Mouse (Mus musculus) megakaryocyte, embryonic 14.5 days (primary cell): ENCODE measurements at regions not wholly inside any gene's neighbourhood (a gene's known extent, or its start where the extent isn't known, plus 50 kb on each side); places are given as distances from the start of the nearest gene placed in this dataset.

ENCODE experiments used
- H3K27me3 ChIP-seq: replicated peaks from 2 replicates; pipeline ENCODE3; 2012; ENCODE audit warnings: inconsistent platforms
- H3K36me3 ChIP-seq: replicated peaks from 2 replicates; pipeline ENCODE3; 2012; ENCODE audit warnings: low read length, inconsistent platforms, mixed read lengths
- H3K4me1 ChIP-seq: 2 replicates; pipeline ENCODE4 v1.6.1; 2012; ENCODE audit warnings: inconsistent platforms
- H3K4me3 ChIP-seq: replicated peaks from 2 replicates; pipeline ENCODE3; 2012; ENCODE audit warnings: moderate library complexity, mild to moderate bottlenecking, inconsistent platforms
- H3K9me3 ChIP-seq: 2 replicates; pipeline ENCODE4 v1.6.1; 2012; ENCODE audit warnings: inconsistent platforms
- FLI1 ChIP-seq: IDR thresholded peaks from 2 replicates; pipeline ENCODE4 v1.6.1; 2012; ENCODE audit warnings: low read length, inconsistent platforms, mixed read lengths
- GATA1 ChIP-seq: IDR thresholded peaks from 3 replicates; pipeline ENCODE4 v1.6.1; 2012; ENCODE audit warnings: mixed read lengths, low read length, inconsistent platforms, borderline replicate concordance

- TF ChIP-seq GATA1 (no peak), FLI1 (no peak)
- H3K4me3 ChIP-seq, result no peak overlapping the region
- H3K27me3 ChIP-seq, result no peaks in the 10 kb centered on the region
- peaks cover 24% of the 10 kb centered on the region for H3K9me3 ChIP-seq
- H3K4me1 ChIP-seq, result no peaks in the 10 kb centered on the region
- no peaks in the 10 kb centered on the region for H3K36me3 ChIP-seq
These were observed 269.6 kb downstream of the Ipmk start for GRCm38 (mm10) chr10:71617156-71617555.

GRCm38 (mm10) chr10:71646071-71646470, 298.5 kb downstream of the Ipmk start:
- Histone ChIP-seq H3K4me3 (no peak overlapping the region), H3K27me3 (no peaks in the 10 kb centered on the region), H3K9me3 (peaks cover 48% of the 10 kb centered on the region), H3K36me3 (no peaks in the 10 kb centered on the region), H3K4me1 (no peaks in the 10 kb centered on the region)
- TF ChIP-seq FLI1 (no peak), GATA1 (no peak)

- no peak for TF ChIP-seq GATA1
- no peaks in the 10 kb centered on the region for H3K4me1 ChIP-seq
- peaks cover 45% of the 10 kb centered on the region for H3K9me3 ChIP-seq
- no peaks in the 10 kb centered on the region for H3K27me3 ChIP-seq
- H3K36me3 ChIP-seq, result no peaks in the 10 kb centered on the region
- no peak overlapping the region for H3K4me3 ChIP-seq
These were observed 310.0 kb downstream of the Ipmk start for GRCm38 (mm10) chr10:71657525-71657924.

GRCm38 (mm10) chr10:71663545-71663944, 316.0 kb downstream of the Ipmk start:
- H3K9me3 ChIP-seq, result peaks cover 50% of the 10 kb centered on the region
- no peak overlapping the region for H3K4me3 ChIP-seq
- no peaks in the 10 kb centered on the region for H3K36me3 ChIP-seq
- no peaks in the 10 kb centered on the region for H3K27me3 ChIP-seq
- no peaks in the 10 kb centered on the region for H3K4me1 ChIP-seq
- no peak for TF ChIP-seq FLI1
- TF ChIP-seq GATA1, result no peak

- no peaks in the 10 kb centered on the region for H3K4me1 ChIP-seq
- TF ChIP-seq FLI1 (no peak), GATA1 (no peak)
- no peaks in the 10 kb centered on the region for H3K27me3 ChIP-seq
- no peaks in the 10 kb centered on the region for H3K36me3 ChIP-seq
- no peak overlapping the region for H3K4me3 ChIP-seq
- peaks cover 49% of the 10 kb centered on the region for H3K9me3 ChIP-seq
These were observed 319.6 kb downstream of the Ipmk start for GRCm38 (mm10) chr10:71667160-71667571.

GRCm38 (mm10) chr10:71679240-71679639, 331.7 kb downstream of the Ipmk start:
- peaks cover 44% of the 10 kb centered on the region for H3K9me3 ChIP-seq
- no peaks in the 10 kb centered on the region for H3K36me3 ChIP-seq
- TF ChIP-seq GATA1 (no peak), FLI1 (no peak)
- no peaks in the 10 kb centered on the region for H3K4me1 ChIP-seq
- H3K27me3 ChIP-seq, result no peaks in the 10 kb centered on the region
- H3K4me3 ChIP-seq, result peak overlapping the region; percentile 3

- H3K4me3 ChIP-seq, result no peak overlapping the region
- no peaks in the 10 kb centered on the region for H3K36me3 ChIP-seq
- H3K9me3 ChIP-seq, result peaks cover 50% of the 10 kb centered on the region
- no peaks in the 10 kb centered on the region for H3K4me1 ChIP-seq
- no peak for TF ChIP-seq FLI1
- TF ChIP-seq GATA1, result no peak
- no peaks in the 10 kb centered on the region for H3K27me3 ChIP-seq
These were observed 365.9 kb downstream of the Ipmk start for GRCm38 (mm10) chr10:71713456-71713855.

GRCm38 (mm10) chr10:71727746-71728145, 380.2 kb downstream of the Ipmk start:
- H3K4me1 ChIP-seq, result no peaks in the 10 kb centered on the region
- H3K27me3 ChIP-seq, result no peaks in the 10 kb centered on the region
- no peak overlapping the region for H3K4me3 ChIP-seq
- H3K36me3 ChIP-seq, result no peaks in the 10 kb centered on the region
- peaks cover 29% of the 10 kb centered on the region for H3K9me3 ChIP-seq
- TF ChIP-seq FLI1 (no peak), GATA1 (no peak)

- peaks cover 21% of the 10 kb centered on the region for H3K9me3 ChIP-seq
- no peaks in the 10 kb centered on the region for H3K27me3 ChIP-seq
- no peak for TF ChIP-seq GATA1
- TF ChIP-seq FLI1, result no peak
- H3K4me1 ChIP-seq, result no peaks in the 10 kb centered on the region
- no peaks in the 10 kb centered on the region for H3K36me3 ChIP-seq
- peak overlapping the region; percentile 53 for H3K4me3 ChIP-seq
These were observed 386.3 kb downstream of the Ipmk start for GRCm38 (mm10) chr10:71733821-71734220.

GRCm38 (mm10) chr10:71734481-71734880, 386.9 kb downstream of the Ipmk start:
- H3K9me3 ChIP-seq, result peaks cover 19% of the 10 kb centered on the region
- H3K4me1 ChIP-seq, result no peaks in the 10 kb centered on the region
- H3K27me3 ChIP-seq, result no peaks in the 10 kb centered on the region
- H3K4me3 ChIP-seq, result no peak overlapping the region
- no peaks in the 10 kb centered on the region for H3K36me3 ChIP-seq
- no peak for TF ChIP-seq GATA1
- TF ChIP-seq FLI1, result no peak

- no peaks in the 10 kb centered on the region for H3K4me1 ChIP-seq
- H3K4me3 ChIP-seq, result no peak overlapping the region
- no peaks in the 10 kb centered on the region for H3K27me3 ChIP-seq
- no peak for TF ChIP-seq GATA1
- no peak for TF ChIP-seq FLI1
- H3K36me3 ChIP-seq, result no peaks in the 10 kb centered on the region
- H3K9me3 ChIP-seq, result peaks cover 21% of the 10 kb centered on the region
These were observed 390.7 kb downstream of the Ipmk start for GRCm38 (mm10) chr10:71738280-71738679.
